Mouse (Mus musculus): ENCODE measurements around the gene Fndc3b.
A peak's percentile ranks its signal among the peaks of the same experiment; 100 is the strongest.

The Fndc3b gene

DNA sequence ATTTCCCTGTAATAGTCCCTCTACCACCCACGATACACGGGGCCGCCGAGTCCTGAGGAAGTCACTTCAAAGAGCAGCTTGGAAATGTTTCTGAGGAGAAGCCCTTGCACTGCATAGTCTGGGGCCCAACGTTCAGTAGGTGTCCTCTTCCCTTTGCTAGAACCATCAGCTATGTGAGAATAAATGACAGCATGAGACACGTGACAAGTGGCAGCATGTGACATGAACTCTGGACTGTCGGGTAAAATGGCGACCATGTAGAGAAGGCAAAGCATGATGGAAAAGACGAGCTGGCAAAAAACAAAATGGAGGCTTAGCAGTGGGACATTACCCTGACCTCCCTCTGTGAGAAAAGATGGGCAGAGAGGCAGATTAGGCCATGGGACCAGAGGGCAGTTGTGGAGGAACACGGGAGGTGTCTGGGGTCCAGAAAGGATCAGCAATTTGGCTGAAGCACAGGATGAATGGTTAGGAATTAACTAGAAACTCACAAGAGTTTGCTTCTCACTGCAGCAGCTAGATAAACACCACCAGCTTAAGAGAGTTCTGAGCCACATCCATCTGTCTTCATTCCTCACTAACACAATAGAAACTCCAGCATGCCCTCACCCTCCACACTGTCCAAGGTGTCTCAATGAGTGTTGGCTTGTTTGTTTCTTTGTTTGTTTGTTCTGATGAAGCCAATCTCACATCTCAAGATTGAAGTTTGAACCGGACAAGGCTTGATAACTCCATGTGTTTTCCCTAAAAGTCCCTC is 118.2 kb downstream of the Fndc3b start:
- DNase-seq (ENCODE audit: low spot score in 2 of 2) = no peak

DNA sequence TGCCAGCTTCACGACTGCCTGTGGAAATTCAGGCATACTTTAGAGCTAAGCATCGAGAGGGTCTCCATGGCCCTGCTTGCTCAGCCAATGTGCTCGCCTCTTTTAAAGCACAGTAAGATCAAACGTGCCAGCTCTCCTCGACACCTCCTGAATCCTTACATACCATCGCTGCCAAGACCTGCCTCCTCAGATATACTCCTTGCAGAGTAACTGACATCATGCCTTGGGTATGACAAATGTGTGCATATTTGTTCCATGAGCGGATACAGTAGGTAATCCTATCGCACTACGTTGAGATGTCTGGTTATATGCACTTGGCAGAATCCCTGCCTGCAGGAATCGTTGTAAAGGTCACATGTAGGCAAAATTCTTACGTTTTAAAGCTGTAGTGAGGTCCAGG is 120.3 kb downstream of the Fndc3b start:
- DNase-seq (ENCODE audit: low spot score in 2 of 2) = no peak

DNA sequence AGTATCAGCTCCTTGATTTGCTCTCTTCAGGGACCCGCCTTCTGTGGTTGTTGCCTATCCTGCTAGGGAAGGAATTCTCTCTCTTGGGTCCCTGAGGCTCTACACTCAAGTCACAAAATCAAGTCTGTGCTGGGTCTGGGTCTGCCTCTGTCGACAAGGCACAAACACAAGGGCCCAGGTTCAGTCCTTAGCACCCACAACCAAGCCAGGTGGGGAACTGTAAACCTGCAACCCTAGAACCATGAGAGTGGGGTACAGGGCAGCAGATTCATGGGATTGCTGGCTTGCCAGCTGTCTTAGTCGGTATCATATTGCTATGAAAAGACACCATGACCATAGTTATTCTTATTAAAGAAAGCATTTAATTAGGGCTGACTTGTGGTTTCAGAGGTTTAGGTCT is 121.8 kb downstream of the Fndc3b start:
- DNase-seq (ENCODE audit: low spot score in 2 of 2) = no peak

DNA sequence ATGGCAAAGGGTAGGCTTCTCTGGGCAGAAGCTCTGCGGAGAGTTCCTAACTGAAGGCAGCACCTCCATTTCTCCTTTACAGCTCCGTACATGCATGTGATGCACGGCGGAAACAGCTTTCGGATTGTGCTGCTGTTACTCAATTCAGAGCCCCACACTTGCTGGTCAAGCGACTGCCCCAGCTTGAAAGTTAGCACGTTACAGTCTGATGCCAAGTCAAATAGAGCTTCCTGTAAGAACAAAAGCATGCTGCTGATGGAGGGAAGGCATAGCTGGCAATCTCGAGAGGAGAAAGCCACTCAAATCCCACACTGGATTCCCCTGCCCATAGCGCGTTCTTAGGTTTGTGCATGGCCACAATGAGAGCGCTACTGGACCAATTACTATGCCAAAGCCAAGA is 122.5 kb downstream of the Fndc3b start:
- DNase-seq (ENCODE audit: low spot score in 2 of 2) = no peak

DNA sequence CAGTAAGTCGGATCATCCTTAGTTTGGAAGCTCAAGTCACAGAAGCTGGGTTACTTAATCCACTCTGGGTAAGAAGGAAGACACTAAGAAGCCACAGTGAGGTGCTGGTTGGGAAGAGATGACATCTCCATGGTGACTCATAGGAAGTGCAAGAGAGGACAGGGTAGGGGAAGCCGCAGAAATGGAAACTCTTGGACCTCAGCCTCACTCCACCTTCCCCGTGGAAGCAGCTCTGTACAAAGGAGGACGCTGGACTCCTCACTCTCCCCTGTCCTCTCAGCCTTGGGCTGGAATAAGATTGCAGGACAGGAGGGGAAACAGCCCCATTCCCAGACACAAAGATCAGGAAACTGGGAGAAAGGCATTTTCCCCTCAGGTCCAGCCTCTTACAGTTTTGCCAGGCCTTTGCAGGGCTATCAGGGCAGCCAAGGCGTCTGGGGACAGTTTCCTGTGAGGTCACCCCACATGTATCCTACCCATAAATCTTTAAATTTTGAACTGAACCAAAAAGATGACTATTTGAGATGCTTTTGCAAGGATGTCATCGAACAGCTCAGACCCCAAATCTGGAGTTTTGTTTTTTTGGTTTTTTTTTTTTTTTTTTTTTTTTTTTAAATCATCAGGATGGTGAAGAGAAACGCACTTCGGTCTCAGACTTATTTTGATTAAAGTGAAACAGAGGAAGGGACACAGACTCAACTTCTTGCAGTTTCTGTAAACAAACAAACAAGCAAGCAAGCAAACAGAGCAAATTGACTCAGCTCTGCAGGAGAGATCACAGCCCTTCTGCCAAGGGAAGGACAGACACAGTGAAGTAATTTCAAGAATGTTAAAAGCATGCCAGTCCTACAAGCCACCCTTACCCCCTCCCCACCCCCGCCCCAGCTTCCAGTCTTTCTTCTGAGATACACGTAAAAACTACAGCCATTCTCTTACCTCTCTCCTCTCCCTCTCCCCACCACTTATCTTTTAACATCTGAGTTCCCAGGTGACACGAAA is 126.2 kb downstream of the Fndc3b start:
- DNase-seq (ENCODE audit: low spot score in 2 of 2) = no peak

DNA sequence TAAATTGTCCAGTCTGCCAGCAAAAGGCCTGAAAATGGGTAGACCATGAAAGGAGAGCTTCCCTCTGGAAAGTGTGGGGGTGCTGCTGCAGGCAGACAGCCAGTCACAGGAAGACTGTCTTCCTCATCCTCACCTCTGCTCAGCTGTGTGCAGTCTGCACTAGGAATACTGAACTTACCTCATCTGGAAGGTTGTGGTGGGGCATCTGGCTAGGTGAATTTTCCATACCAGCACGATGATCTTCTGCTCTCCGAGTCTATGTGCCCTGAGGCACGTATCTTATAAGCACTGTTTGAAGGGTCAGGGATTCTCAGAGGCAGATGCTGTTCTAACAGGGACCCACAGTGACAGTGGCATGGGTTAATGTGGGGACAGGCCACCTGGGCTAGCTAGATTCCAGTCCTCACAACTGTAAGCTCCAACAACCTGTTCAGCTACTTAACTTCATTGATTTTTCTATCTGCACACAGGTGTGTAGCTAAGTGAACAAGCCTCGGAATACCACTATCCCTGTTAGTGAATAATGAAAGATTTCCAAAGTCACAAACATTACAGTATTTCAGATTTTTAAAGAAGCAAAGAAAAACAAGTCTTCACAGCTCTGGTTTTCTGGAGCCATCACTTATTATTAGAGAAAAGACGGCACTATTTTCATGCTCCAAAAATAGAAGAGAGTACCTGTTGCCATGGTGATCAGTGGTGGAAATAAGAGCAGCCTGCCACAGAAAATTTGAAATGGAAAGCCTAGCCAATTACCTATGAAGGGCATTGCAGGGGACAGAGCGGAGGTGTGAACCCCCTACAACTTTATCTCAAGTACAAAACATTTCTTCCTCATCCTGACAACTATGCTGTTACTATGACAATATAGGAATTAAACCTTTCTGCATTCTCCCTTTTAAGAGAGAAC is 128.9 kb downstream of the Fndc3b start:
- no peak for DNase-seq (ENCODE audit: low spot score in 2 of 2)

DNA sequence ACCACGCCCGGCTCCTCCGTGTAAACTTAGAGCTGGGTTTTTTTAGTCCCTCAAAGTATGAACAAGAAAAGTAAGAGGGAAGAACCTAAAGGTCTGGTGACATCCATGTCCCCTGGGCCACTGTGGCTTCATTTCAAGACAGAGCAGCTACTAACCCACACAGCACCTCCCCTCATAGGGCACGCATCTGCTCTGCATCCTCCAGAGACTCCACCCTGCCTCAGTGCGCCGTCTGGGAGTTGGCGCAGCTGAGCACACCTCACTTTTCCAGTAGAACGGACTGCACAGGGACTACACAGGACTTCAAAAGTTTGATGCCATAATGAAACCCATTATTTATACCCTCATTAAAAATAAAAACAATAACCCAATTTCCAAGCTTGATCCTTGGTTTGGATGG is 130.2 kb downstream of the Fndc3b start:
- peak in 1 of 2 experiments; percentile 17 for DNase-seq (ENCODE audit: low spot score in 2 of 2)

DNA sequence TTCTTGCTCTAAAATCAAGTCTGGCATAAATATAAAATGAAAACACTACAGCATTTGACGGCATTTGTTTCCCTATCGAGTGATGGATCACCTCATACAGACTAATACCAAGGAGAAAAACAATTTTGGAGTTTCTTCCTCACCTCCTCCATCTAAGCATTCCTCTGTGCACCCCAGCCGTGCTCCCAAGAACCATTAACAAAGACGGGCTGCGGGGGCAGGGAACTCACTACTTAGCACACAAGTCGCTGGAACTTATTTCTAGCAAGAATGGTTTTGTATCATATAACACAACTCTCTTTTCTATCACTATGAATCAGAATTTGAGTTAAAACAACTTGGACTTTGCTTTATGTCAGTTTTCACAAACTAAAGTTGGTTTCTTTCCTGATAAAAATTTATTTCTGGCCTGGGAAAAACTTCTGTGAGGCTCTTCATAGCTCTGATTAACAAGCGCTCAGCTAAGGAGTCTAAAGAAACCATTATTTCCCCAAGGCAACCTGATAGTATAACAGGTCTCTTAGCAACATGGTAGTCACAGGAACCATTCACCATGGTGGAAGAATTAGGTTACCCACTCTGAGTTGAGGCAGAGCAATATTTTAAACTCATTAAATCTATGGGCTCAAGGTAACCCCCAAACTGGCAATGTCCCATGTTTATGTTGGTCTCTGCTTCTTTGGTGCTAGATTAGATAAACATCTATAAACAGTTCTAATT is 131.1 kb downstream of the Fndc3b start:
- peak in 1 of 2 experiments; percentile 22 for DNase-seq (ENCODE audit: low spot score in 2 of 2)

DNA sequence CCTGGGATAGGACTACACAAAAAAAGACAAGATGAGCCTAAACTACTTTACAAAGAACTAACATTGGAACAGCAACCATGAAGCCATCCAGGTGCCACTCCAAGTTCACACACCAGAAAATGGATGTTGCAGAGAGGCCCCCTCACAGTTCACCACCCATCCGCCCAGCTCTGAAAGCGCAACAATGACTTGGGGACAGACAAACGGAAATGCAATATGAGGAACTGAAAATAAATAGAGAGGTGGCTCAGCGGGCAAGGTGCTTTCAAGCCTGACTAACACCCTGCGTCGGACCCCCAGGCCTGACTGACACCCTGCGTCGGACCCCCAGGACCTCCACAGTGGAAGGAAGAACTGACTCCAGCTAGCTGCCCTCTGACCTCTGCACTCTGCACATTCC is 131.9 kb downstream of the Fndc3b start:
- peak in 1 of 2 experiments; percentile 19 for DNase-seq (ENCODE audit: low spot score in 2 of 2)

DNA sequence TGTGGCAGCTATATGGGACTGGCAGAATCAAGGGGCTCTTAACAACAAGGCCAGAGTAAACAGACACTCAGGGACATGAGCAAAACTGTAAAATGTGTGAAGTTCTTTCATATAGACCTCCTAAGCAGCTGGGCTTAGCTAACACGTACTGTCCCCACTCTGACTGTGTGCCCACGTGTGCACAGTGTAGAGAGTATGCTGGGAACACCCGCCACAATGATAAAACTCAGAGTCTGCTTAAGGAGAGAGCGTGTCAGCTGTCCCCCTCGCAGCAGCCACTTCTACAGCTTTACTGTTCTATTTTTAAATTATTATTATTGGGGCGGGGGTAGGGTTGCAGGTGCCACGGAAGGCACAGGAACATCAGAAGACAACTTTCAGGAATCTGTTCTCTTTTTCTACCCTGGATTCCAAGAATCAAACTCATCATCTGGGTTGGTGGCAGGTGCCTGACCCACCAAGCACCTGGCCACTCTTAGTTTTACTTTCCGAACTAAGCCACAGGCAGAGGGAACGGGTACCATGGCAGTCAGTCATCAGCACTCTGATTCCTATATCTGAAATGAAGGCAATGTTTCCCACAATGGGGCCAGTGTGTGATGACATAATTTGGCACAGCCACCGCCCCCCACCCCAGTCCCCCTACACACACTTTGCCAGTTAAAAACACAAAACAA is 133.6 kb downstream of the Fndc3b start:
- DNase-seq (ENCODE audit: low spot score in 2 of 2) = peak in 1 of 2 experiments; percentile 15

DNA sequence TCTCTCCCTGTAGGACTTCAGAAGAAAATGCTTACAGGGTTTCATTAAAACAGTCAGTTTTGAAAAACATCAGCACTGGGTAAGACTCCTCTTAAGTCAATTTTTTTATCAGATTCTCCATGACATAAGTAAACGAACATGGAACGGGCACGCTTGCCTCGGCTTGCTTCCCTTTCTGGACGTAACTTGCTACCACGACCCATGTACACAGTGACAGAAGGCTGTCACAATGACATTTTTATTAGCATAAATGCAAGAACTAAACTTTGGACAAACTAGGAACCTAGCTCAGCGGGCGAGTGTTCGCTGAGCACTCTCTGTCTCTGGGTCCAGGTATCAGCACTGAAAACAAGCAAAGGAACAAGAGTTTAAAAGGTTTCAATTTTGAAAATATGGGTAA is 136.9 kb downstream of the Fndc3b start:
- DNase-seq (ENCODE audit: low spot score in 2 of 2) = no peak

DNA sequence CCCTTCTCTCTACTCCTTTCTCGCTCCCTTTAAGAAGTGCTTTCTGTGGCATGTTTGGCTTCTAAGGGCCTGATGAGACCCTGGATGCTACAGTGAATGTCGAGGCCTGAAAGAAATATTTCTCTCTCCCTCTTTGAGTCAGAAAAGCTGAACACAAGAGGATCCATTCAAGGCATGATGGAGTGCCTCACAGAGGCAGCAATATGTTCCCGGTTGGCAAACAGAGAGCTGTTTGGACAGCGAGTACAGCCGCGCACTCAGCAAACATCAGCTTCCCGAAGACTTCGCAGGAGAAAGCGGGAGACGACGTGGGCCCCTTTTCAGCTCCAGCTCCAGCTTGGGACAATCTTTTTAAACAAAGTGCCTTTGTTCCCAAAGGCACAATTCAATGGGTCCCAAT is 137.6 kb downstream of the Fndc3b start:
- DNase-seq (ENCODE audit: low spot score in 2 of 2) = peak in 1 of 2 experiments; percentile 55

DNA sequence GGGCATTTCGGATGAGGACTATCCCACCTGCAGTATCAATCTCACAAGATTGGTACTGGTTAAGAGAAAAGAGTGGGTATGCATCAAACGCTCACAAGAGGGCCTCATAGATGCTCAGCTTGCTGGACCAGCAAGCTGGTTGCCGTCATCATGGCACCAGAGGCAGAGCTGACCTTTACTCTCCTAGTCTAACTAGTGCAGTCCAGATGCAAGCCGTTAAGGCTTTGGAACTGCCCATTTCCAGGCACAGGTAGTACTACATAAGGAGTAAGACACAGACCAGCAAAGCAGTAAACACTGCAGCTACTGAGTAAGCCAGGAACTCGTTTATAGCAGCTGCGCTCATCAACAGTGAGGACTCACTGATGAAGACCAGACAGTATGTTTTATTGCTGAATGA is 138.8 kb downstream of the Fndc3b start:
- no peak for DNase-seq (ENCODE audit: low spot score in 2 of 2)

DNA sequence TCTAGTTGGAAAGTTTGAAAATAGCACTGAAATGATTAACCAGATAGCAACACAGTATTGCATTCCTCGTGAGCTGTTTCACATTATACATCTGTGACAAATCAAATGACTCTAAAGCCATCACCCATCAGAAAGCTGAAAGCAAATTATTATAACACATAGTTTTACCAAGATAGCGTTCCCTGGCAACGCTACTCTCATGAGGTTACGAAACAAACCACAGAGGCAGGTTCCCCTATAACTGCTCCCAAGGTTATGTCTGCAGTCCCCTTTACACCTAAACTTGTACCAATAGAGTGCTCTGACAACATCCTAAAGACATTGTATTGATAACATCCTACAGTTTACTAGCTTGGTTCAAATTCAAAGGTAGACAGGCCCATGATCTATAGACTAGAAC is 145.8 kb downstream of the Fndc3b start:
- no peak for DNase-seq (ENCODE audit: low spot score in 2 of 2)

DNA sequence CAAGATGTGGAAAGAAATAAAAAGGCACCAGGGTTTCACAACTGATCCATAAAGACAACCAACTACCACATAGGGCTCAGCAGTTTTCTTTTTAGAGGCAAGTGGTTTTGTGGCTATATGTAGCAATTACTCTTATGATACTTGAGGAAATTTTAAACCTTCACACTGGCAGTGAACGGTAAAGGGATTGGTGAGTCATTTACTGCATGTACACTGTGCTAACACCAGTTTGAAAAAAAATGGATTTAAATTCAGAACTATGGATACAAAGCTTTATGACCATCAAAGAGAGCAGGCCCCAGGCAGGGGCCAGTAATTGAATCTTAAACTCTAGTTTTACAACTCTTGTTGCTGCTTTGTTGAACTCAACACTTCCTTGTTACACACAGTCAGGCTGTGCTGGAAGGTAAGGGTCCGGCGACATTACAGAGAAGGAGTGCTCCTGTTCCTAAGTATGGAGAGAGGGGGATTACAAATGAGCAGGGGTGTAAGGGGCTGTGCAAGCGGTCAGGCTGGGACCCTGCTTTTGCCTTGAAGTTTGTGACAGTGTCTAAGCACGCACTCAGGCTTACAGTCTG is 148.0 kb downstream of the Fndc3b start:
- no peak for DNase-seq (ENCODE audit: low spot score in 2 of 2)

DNA sequence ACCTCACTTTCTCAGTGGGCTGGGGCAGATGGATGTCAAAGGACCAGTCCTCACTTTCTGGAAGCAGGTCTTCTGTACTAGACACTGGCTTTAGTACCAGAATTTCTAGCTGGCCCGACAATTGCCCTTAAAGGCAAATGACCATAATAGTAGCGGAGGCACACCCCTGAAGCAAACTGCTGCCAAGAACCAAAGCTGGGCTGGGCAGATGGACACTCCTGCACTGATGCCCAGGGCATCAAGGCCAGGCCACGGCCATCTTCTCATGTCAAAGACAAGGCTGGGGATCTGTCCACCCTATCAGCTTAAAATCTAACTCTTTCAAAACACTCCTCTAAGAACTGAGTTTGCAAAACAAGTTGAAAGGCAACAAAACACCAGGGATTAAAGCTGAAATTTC is 148.6 kb downstream of the Fndc3b start:
- DNase-seq (ENCODE audit: low spot score in 2 of 2) = peak in 1 of 2 experiments; percentile 13

DNA sequence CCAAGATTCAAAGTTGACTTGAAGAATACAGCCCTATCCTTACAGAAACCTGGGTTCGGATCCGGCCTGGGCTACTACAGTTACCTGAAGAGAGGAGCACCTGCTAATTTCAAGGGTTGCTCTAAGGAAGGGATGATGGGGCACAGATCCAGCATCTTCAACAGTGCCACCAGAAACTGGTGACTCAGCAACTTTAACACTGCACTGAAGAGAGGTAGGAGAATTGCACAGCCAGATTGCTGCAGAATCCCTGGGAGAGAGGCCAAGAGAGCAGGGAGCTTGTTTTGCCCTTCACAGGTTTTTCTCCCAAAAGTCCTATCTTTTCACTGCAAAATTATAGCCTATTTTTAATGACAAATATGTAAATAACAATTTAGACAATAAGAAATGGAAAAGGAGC is 149.2 kb downstream of the Fndc3b start:
- peak in 1 of 2 experiments; percentile 22 for DNase-seq (ENCODE audit: low spot score in 2 of 2)

DNA sequence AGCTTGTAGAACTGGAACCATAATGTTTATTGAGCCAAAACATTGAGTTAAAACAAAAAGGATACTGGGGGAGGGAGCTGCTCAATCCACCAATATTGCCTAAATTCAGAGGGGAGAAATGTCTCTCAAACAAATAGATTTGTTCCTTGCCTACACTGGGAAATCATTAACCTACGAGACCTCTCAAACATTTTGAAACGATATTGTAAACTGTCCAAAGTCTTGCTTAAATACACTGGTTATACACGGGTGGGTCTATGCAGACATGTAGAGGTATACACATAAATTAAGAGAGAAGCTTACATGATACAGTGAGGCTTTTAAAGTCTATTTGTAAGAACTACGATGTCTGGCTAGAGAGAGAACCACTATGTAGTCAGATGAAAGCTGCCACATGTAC is 151.8 kb downstream of the Fndc3b start:
- DNase-seq (ENCODE audit: low spot score in 2 of 2) = no peak

DNA sequence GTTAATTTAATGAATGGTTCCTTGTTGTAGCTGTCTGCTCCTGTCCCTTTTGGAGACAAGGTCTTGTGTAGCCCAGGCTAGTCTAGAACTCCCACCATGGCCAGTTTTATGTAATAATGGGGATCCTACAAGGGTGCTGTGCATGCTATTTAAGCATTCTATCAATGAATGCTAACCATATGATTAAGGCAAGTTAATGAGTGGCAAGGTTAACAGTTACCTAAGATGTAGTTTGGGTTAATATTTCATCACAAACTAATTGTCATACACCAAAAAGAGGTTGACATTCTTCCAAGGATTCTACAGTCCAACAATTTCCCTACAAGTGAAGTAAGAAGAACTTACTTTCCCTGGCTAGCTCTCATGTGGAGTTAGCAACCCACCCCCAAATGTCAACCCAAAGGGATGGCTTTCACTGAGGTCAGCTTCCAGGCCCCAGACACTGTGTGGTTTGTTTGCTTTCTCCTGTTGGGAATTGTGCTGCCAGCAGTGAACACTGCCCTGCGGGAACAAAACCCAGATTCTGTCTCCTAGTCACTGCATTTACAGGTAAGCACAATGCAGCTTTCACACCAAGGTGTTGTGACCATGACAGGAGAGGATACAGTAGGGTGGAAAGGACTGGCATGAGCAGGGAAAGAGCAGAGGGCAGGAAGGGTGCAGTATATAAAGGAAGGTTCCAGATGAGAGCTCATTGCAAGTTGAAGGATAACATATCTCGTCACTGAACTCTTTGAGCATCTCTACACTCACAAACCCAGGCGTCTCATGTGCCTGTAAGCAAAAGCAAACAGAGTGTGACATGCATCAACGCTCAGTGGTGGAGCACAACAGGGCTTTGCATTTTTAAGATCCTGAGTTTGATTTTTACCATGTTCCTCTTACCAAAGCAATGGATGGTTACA is 153.8 kb downstream of the Fndc3b start:
- no peak for DNase-seq (ENCODE audit: low spot score in 2 of 2)
